Mouse (Mus musculus): ENCODE measurements at regions not wholly inside any gene's neighbourhood (a gene's known extent, or its start where the extent isn't known, plus 50 kb on each side); places are given as distances from the start of the nearest gene placed in this dataset.

DNA sequence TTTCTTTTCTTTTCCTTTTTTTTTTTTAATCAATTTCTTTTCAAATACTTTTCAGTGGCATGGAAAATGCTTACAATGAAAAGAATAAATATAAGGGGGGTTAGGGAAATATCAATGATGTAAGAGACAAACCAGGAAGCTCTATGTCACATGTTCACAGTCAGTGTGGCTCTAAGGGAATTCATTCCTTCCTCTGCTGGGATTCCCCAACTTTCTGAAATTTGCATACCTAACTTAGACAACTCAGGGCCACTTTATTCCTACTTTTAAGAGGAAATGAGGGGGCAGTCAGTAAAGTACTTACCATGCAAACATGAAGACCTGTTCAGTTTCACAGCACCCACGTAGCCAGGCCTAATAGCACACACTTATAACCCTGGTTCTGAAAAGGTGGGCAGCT lies 88.6 kb downstream of the Psmg1 start:
- no peak for TF ChIP-seq CTCF (IDR thresholded peaks at IDR 0.05; ENCODE audit: low read depth, low read length)
- TF ChIP-seq GATA2 (IDR thresholded peaks at IDR 0.05; ENCODE audit: borderline replicate concordance, low read depth, low read length) = no peak
- TF ChIP-seq TAL1 (conservative IDR thresholded peaks at IDR 0.05; ENCODE audit: low read depth, low read length) = no peak
- no peak for TF ChIP-seq GATA1 (IDR thresholded peaks at IDR 0.05; ENCODE audit: borderline replicate concordance, low read length)

Measured in G1E (cell line).